Mouse (Mus musculus) lung, postnatal 0 days (tissue): ENCODE results near the gene Dock3.

Experiments
- CTCF ChIP-seq: IDR thresholded peaks from 2 replicates; pipeline ENCODE4 v1.5.1; 2016; ENCODE audit warnings: antibody characterized with exemption, mild to moderate bottlenecking
- EP300 ChIP-seq: IDR thresholded peaks from 2 replicates; pipeline ENCODE4 v1.6.1; 2016; ENCODE audit warnings: antibody characterized with exemption, mild to moderate bottlenecking, control low read depth

GRCm38 (mm10) chr9:107250416-107251337 is 19.0 kb upstream of the Dock3 start:
- TF ChIP-seq CTCF (no peak), EP300 (no peak)
